Mouse (Mus musculus): ENCODE results near the gene Ube2i. TPM values are rescaled to one million over a fixed set of nuclear protein-coding genes. Genes with fewer than 3 reads are reported as not detected.
A peak's percentile ranks its signal among the peaks of the same experiment; 100 is the strongest.

Gene Ube2i
- polyA plus RNA-seq, 1 experiment: 432 TPM

DNA sequence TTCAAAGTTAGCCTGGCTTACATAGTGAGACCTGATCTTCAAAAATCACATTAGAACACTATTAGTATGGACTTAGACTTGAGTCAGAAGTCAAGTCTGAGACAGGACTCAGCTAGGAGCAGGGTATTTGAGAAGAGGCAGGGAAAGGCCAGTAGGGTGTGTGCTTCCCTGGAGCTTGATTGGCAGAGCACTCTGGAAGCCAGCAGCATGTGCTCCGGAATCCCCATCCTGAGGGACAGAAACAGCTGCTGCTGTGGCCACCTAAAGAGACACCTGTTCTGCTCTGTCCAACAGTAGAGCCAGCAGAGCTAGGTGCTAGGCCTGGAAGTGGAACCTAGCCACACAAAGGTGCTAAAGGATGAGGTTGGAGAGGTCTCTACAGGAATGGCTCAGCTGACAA lies 19.7 kb upstream of the Ube2i start:
- TF ChIP-seq CTCF (IDR thresholded peaks at IDR 0.05; ENCODE audit: low read depth, low read length) (no peak), EP300 (IDR thresholded peaks at IDR 0.05; ENCODE audit: insufficient read depth, low read depth, low read length) (no peak), POLR2A (IDR thresholded peaks at IDR 0.05; ENCODE audit: insufficient read depth, low read length) (no peak)
- Histone ChIP-seq H3K9me3 (replicated peaks; ENCODE audit: control insufficient read depth, insufficient read depth, low read length, poor library complexity, severe bottlenecking) (no peaks in the 10 kb centered on the region), H3K27me3 (ENCODE audit: control insufficient read depth, insufficient read depth, low read length, poor library complexity, severe bottlenecking) (no peaks in the 10 kb centered on the region), H3K36me3 (ENCODE audit: control insufficient read depth, insufficient read depth, low read length, poor library complexity, severe bottlenecking) (no peaks in the 10 kb centered on the region), H3K4me1 (ENCODE audit: control insufficient read depth, insufficient read depth, low read length) (no peaks in the 10 kb centered on the region), H3K27ac (ENCODE audit: insufficient read depth, low read length) (no peak overlapping the region), H3K4me3 (ENCODE audit: low read depth, low read length) (no peak overlapping the region), H3K9ac (ENCODE audit: low read depth, poor library complexity, severe bottlenecking) (no peak overlapping the region)

DNA sequence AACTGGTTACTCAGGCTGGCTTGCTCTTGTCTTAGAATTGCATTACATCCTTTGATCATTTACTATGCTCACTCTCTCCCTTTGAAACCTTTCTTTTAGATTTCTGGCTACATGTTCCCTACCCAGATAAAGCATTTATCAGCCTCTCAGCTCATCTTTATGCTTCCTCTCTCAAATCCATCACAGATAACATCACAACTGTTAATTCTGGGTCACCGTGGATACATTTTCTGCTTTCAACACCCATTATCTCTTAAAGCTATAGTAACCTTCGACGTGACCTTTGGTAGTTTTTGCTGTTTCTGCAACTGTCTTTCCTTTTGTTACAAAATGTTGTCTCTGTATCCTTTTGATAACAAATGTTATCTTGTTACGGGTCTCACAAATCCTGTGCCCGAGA lies 19.1 kb upstream of the Ube2i start:
- H3K9ac ChIP-seq (ENCODE audit: low read depth, poor library complexity, severe bottlenecking): no peak overlapping the region
- H3K4me3 ChIP-seq (ENCODE audit: low read depth, low read length): no peak overlapping the region
- H3K27me3 ChIP-seq (ENCODE audit: control insufficient read depth, insufficient read depth, low read length, poor library complexity, severe bottlenecking): no peaks in the 10 kb centered on the region
- H3K4me1 ChIP-seq (ENCODE audit: control insufficient read depth, insufficient read depth, low read length): no peaks in the 10 kb centered on the region
- no peaks in the 10 kb centered on the region for H3K36me3 ChIP-seq (ENCODE audit: control insufficient read depth, insufficient read depth, low read length, poor library complexity, severe bottlenecking)
- no peak overlapping the region for H3K27ac ChIP-seq (ENCODE audit: insufficient read depth, low read length)
- no peaks in the 10 kb centered on the region for H3K9me3 ChIP-seq (replicated peaks; ENCODE audit: control insufficient read depth, insufficient read depth, low read length, poor library complexity, severe bottlenecking)
- TF ChIP-seq POLR2A (IDR thresholded peaks at IDR 0.05; ENCODE audit: insufficient read depth, low read length) (no peak), EP300 (IDR thresholded peaks at IDR 0.05; ENCODE audit: insufficient read depth, low read depth, low read length) (no peak), CTCF (IDR thresholded peaks at IDR 0.05; ENCODE audit: low read depth, low read length) (no peak)

DNA sequence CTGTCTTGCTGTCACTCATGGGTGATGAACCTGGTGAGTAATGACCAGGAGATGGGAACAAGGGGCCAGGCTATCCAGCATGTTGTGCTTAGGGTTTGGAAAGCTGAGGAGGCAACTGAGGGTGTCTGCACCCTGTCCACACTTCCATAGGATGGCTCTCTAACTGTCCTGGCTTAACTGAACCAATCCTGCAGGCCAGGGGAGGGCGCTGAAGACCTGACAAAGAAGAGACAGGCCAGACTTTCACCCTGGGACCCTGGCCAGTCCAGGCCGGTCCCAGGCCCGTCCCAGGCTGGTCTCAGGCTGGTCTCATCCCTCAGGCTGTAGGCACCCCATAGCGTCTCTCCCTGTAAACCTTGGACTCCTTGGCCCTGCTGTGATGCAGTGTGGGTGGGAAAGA lies 16.0 kb upstream of the Ube2i start:
- H3K27me3 ChIP-seq (ENCODE audit: control insufficient read depth, insufficient read depth, low read length, poor library complexity, severe bottlenecking): no peaks in the 10 kb centered on the region
- no peak overlapping the region for H3K9ac ChIP-seq (ENCODE audit: low read depth, poor library complexity, severe bottlenecking)
- H3K27ac ChIP-seq (ENCODE audit: insufficient read depth, low read length): no peak overlapping the region
- no peaks in the 10 kb centered on the region for H3K36me3 ChIP-seq (ENCODE audit: control insufficient read depth, insufficient read depth, low read length, poor library complexity, severe bottlenecking)
- H3K9me3 ChIP-seq (replicated peaks; ENCODE audit: control insufficient read depth, insufficient read depth, low read length, poor library complexity, severe bottlenecking): no peaks in the 10 kb centered on the region
- TF ChIP-seq POLR2A (IDR thresholded peaks at IDR 0.05; ENCODE audit: insufficient read depth, low read length): no peak
- TF ChIP-seq EP300 (IDR thresholded peaks at IDR 0.05; ENCODE audit: insufficient read depth, low read depth, low read length): no peak
- TF ChIP-seq CTCF (IDR thresholded peaks at IDR 0.05; ENCODE audit: low read depth, low read length): peak; percentile 58
- H3K4me3 ChIP-seq (ENCODE audit: low read depth, low read length): no peak overlapping the region
- no peaks in the 10 kb centered on the region for H3K4me1 ChIP-seq (ENCODE audit: control insufficient read depth, insufficient read depth, low read length)

DNA sequence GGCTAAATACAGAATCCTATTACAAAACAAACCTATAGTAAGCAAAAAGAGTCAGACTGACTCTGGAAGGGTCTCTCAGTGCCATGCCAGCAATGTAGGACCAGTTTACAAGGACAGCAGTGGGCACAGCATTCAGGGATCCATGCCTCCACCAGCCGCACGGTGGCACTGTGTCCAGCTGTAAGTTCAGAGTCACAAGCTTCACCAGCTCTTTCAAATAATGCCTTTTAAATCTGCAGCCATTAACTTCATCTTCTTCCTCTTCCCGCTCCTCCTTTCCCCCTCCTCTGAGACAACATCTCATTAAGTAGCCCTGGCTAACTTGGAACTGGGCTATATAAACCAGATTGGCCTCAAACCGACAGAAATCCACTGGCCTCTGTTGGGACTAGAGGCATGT lies 14.4 kb upstream of the Ube2i start:
- H3K27me3 ChIP-seq (ENCODE audit: control insufficient read depth, insufficient read depth, low read length, poor library complexity, severe bottlenecking): no peaks in the 10 kb centered on the region
- no peak overlapping the region for H3K27ac ChIP-seq (ENCODE audit: insufficient read depth, low read length)
- no peak overlapping the region for H3K4me3 ChIP-seq (ENCODE audit: low read depth, low read length)
- no peak overlapping the region for H3K9ac ChIP-seq (ENCODE audit: low read depth, poor library complexity, severe bottlenecking)
- H3K36me3 ChIP-seq (ENCODE audit: control insufficient read depth, insufficient read depth, low read length, poor library complexity, severe bottlenecking): no peaks in the 10 kb centered on the region
- TF ChIP-seq POLR2A (IDR thresholded peaks at IDR 0.05; ENCODE audit: insufficient read depth, low read length) (no peak), CTCF (IDR thresholded peaks at IDR 0.05; ENCODE audit: low read depth, low read length) (peak; percentile 80)
- H3K9me3 ChIP-seq (replicated peaks; ENCODE audit: control insufficient read depth, insufficient read depth, low read length, poor library complexity, severe bottlenecking): peaks cover 1% of the 10 kb centered on the region; the same call in 1 of the 2 replicates
- H3K4me1 ChIP-seq (ENCODE audit: control insufficient read depth, insufficient read depth, low read length): peaks cover 3% of the 10 kb centered on the region

DNA sequence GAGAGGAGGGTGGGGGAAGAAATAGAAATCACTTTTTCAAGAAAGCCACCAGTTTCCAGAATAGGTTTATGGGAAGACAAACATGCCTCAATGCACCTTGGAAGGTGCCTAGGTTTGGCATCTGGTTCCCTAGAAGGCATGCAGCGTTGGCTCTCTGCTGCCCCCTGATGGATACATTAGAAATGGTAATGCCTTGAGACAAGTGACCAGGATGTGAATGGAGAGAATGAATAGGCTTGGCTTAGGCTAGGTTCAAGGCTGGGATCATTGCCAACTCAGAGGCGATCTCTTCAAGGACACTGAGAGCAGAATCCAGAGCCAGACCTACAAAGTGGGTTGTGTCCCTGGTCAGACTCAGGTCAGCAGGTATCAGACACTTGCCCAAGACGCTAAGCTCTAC lies 10.6 kb upstream of the Ube2i start:
- no peak overlapping the region for H3K4me3 ChIP-seq (ENCODE audit: low read depth, low read length)
- TF ChIP-seq CTCF (IDR thresholded peaks at IDR 0.05; ENCODE audit: low read depth, low read length) (peak; percentile 88), POLR2A (IDR thresholded peaks at IDR 0.05; ENCODE audit: insufficient read depth, low read length) (no peak)
- H3K27me3 ChIP-seq (ENCODE audit: control insufficient read depth, insufficient read depth, low read length, poor library complexity, severe bottlenecking): no peaks in the 10 kb centered on the region
- peaks cover 3% of the 10 kb centered on the region for H3K4me1 ChIP-seq (ENCODE audit: control insufficient read depth, insufficient read depth, low read length)
- H3K36me3 ChIP-seq (ENCODE audit: control insufficient read depth, insufficient read depth, low read length, poor library complexity, severe bottlenecking): no peaks in the 10 kb centered on the region
- no peak overlapping the region for H3K27ac ChIP-seq (ENCODE audit: insufficient read depth, low read length)
- peaks cover 3% of the 10 kb centered on the region; the same call in 1 of the 2 replicates for H3K9me3 ChIP-seq (replicated peaks; ENCODE audit: control insufficient read depth, insufficient read depth, low read length, poor library complexity, severe bottlenecking)
- no peak overlapping the region for H3K9ac ChIP-seq (ENCODE audit: low read depth, poor library complexity, severe bottlenecking)

DNA sequence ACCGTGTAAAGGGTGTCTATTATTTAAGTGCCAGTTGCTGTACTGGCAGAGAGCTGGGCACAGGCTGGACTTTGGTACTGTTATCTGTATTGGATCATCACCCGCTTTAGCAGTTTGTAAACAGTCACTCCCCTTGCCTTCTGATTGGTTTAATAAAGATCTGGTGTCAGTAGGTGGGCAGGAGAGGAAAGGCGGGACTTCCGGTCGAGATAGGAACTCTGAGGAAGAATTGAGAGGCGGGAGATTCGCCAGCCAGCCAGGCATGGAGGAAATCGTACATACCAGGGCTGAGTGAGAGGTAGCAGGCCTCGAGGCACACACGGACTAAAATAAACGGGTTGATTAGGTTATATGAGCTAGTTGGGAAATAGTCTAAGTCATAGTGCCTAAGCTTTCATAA lies 7.7 kb upstream of the Ube2i start:
- Histone ChIP-seq H3K4me1 (ENCODE audit: control insufficient read depth, insufficient read depth, low read length) (peaks cover 3% of the 10 kb centered on the region), H3K36me3 (ENCODE audit: control insufficient read depth, insufficient read depth, low read length, poor library complexity, severe bottlenecking) (no peaks in the 10 kb centered on the region), H3K27ac (ENCODE audit: insufficient read depth, low read length) (0 out of 2 replicates have a peak overlapping the region, but pooled peaks have one; percentile 26), H3K9ac (ENCODE audit: low read depth, poor library complexity, severe bottlenecking) (peak overlapping the region; percentile 41), H3K9me3 (replicated peaks; ENCODE audit: control insufficient read depth, insufficient read depth, low read length, poor library complexity, severe bottlenecking) (peaks cover 3% of the 10 kb centered on the region; the same call in 1 of the 2 replicates), H3K27me3 (ENCODE audit: control insufficient read depth, insufficient read depth, low read length, poor library complexity, severe bottlenecking) (no peaks in the 10 kb centered on the region), H3K4me3 (ENCODE audit: low read depth, low read length) (peak overlapping the region; percentile 48)
- TF ChIP-seq CTCF (IDR thresholded peaks at IDR 0.05; ENCODE audit: low read depth, low read length) (no peak), POLR2A (IDR thresholded peaks at IDR 0.05; ENCODE audit: insufficient read depth, low read length) (peak; percentile 92), EP300 (IDR thresholded peaks at IDR 0.05; ENCODE audit: insufficient read depth, low read depth, low read length) (no peak)

Data from ES-Bruce4 (cell line).